Mouse (Mus musculus) MEL (cell line): ENCODE results near the gene Ndufv1.

Source experiments
- EP300 ChIP-seq, 2 experiments: IDR thresholded peaks; 2 replicates each; pipeline ENCODE4 v1.6.1; 2011; ENCODE audit warnings: improper control_type of control experiment in 2 of 2, low read length in 2 of 2, low read depth in 1 of 2, mild to moderate bottlenecking in 1 of 2
- ETS1 ChIP-seq: IDR thresholded peaks from 2 replicates; pipeline ENCODE4 v1.6.1; 2012; ENCODE audit warnings: low read depth, mild to moderate bottlenecking, inconsistent platforms, low read length, improper control_type of control experiment, moderate library complexity
- HCFC1 ChIP-seq: IDR thresholded peaks from 2 replicates; pipeline ENCODE4 v1.6.1; 2012; ENCODE audit warnings: low read depth, mild to moderate bottlenecking, inconsistent platforms, low read length, improper control_type of control experiment, moderate library complexity
- MAFK ChIP-seq: IDR thresholded peaks from 2 replicates; pipeline ENCODE4 v1.6.1; 2011; ENCODE audit warnings: low read depth, mild to moderate bottlenecking, low read length, improper control_type of control experiment, borderline replicate concordance
- MYC ChIP-seq: IDR thresholded peaks from 2 replicates; pipeline ENCODE4 v1.6.1; 2011; ENCODE audit warnings: low read depth, mild to moderate bottlenecking, low read length, improper control_type of control experiment, moderate library complexity
- NELFE ChIP-seq: IDR thresholded peaks from 2 replicates; pipeline ENCODE4 v1.6.1; 2011; ENCODE audit warnings: low read depth, low read length, improper control_type of control experiment
- NRF1 ChIP-seq: IDR thresholded peaks from 2 replicates; pipeline ENCODE4 v1.6.1; 2014; ENCODE audit warnings: low read depth, mild to moderate bottlenecking, inconsistent platforms, low read length, improper control_type of control experiment, moderate library complexity; ENCODE audit not compliant: poor library complexity, insufficient read depth, severe bottlenecking
- POLR2A ChIP-seq, 2 experiments: IDR thresholded peaks; 2 replicates each; pipeline ENCODE4 v1.6.1; 2011 to 2012; ENCODE audit warnings: low read length in 2 of 2, mild to moderate bottlenecking in 2 of 2, control low read depth in 1 of 2, improper control_type of control experiment in 1 of 2, low read depth in 1 of 2, moderate library complexity in 1 of 2; ENCODE audit not compliant: control insufficient read depth in 1 of 2, insufficient read depth in 1 of 2, poor library complexity in 1 of 2
- RAD21 ChIP-seq: IDR thresholded peaks from 2 replicates; pipeline ENCODE4 v1.6.1; 2011; ENCODE audit warnings: mild to moderate bottlenecking, low read depth, low read length, improper control_type of control experiment

GRCm38 (mm10) chr19:4033298-4033697 lies 20.7 kb upstream of the Ndufv1 start:
- TF ChIP-seq NRF1 (no peak), HCFC1 (no peak), EP300 (IDR thresholded peaks at IDR 0.05; ENCODE audit: low read depth in 1 of 2, low read length in 2 of 2) (no peak), ETS1 (no peak), NELFE (no peak), RAD21 (no peak), POLR2A (IDR thresholded peaks at IDR 0.05; ENCODE audit: control insufficient read depth in 1 of 2, insufficient read depth in 1 of 2, low read depth in 1 of 2, low read length in 2 of 2, poor library complexity in 1 of 2) (no peak), MYC (no peak), MAFK (no peak)
